Mouse (Mus musculus) myocyte (in vitro differentiated cells): ENCODE measurements around the gene Nup214. TPM values are rescaled to one million over a fixed set of nuclear protein-coding genes. Genes with fewer than 3 reads are reported as not detected.

Experiments used
- H3K27me3 ChIP-seq: one replicate; pipeline ENCODE4 v1.6.1; 2011; ENCODE audit not compliant: control insufficient read depth, insufficient read depth, insufficient read length
- H3K36me3 ChIP-seq: one replicate; pipeline ENCODE4 v1.6.1; 2011; ENCODE audit not compliant: control insufficient read depth, insufficient read depth
- H3K4me2 ChIP-seq: one replicate; pipeline ENCODE4 v1.6.1; 2011; ENCODE audit warnings: low read depth, control low read depth
- H3K4me3 ChIP-seq: one replicate; pipeline ENCODE4 v1.5.1; 2011; ENCODE audit warnings: mild to moderate bottlenecking, control low read depth, moderate library complexity
- H3K79me2 ChIP-seq: one replicate; pipeline ENCODE4 v1.6.1; 2011; ENCODE audit not compliant: control insufficient read depth, insufficient read depth
- H3ac ChIP-seq: one replicate; pipeline ENCODE4 v1.6.1; 2011; ENCODE audit not compliant: control insufficient read depth, insufficient read length
- CEBPB ChIP-seq: IDR thresholded peaks from 2 replicates; pipeline ENCODE4 v1.6.1; 2011; ENCODE audit warnings: mild to moderate bottlenecking, moderate library complexity; ENCODE audit not compliant: poor library complexity, insufficient read depth, severe bottlenecking
- E2F4 ChIP-seq: IDR thresholded peaks from one replicate; pipeline ENCODE4 v1.6.1; 2011; ENCODE audit warnings: mild to moderate bottlenecking, control low read depth, moderate library complexity; ENCODE audit not compliant: insufficient read depth
- MAX ChIP-seq: IDR thresholded peaks from one replicate; pipeline ENCODE4 v1.6.1; 2011; ENCODE audit warnings: low read depth, mild to moderate bottlenecking, control low read depth
- MYOD1 ChIP-seq, 3 experiments: IDR thresholded peaks; one replicate each; pipeline ENCODE4 v1.6.1; 2011; ENCODE audit warnings: control low read depth in 2 of 3, low read depth in 2 of 3, mild to moderate bottlenecking in 2 of 3, moderate library complexity in 1 of 3; ENCODE audit not compliant: insufficient read length in 2 of 3, control insufficient read depth in 1 of 3
- MYOG ChIP-seq, 3 experiments: IDR thresholded peaks; one replicate each; pipeline ENCODE4 v1.6.1; 2011; ENCODE audit warnings: control low read depth in 2 of 3, low read depth in 2 of 3, mild to moderate bottlenecking in 2 of 3; ENCODE audit not compliant: insufficient read length in 2 of 3, control insufficient read depth in 1 of 3, insufficient read depth in 1 of 3
- POLR2A ChIP-seq: IDR thresholded peaks from one replicate; pipeline ENCODE4 v1.6.1; 2011; ENCODE audit warnings: low read depth, mild to moderate bottlenecking, control low read depth, moderate library complexity; ENCODE audit not compliant: insufficient read length
- POLR2AphosphoS2 ChIP-seq: IDR thresholded peaks from one replicate; pipeline ENCODE4 v1.6.1; 2011; ENCODE audit warnings: low read depth, control low read depth; ENCODE audit not compliant: insufficient read length
- REST ChIP-seq: IDR thresholded peaks from one replicate; pipeline ENCODE4 v1.6.1; 2011; ENCODE audit warnings: mild to moderate bottlenecking, control low read depth, moderate library complexity; ENCODE audit not compliant: insufficient read depth, insufficient read length
- SRF ChIP-seq: IDR thresholded peaks from one replicate; pipeline ENCODE4 v1.6.1; 2011; ENCODE audit warnings: low read depth; ENCODE audit not compliant: control insufficient read depth, insufficient read length
- TCF12 ChIP-seq: IDR thresholded peaks from one replicate; pipeline ENCODE4 v1.6.1; 2011; ENCODE audit warnings: mild to moderate bottlenecking, control low read depth; ENCODE audit not compliant: poor library complexity, insufficient read depth, severe bottlenecking
- TCF3 ChIP-seq: IDR thresholded peaks from one replicate; pipeline ENCODE4 v1.6.1; 2011; ENCODE audit warnings: low read depth, control low read depth; ENCODE audit not compliant: insufficient read length
- USF1 ChIP-seq: IDR thresholded peaks from one replicate; pipeline ENCODE4 v1.6.1; 2011; ENCODE audit warnings: low read depth, mild to moderate bottlenecking, control low read depth, moderate library complexity
- polyA plus RNA-seq: library from polyadenylated mRNA; unstranded; fragments of >200 nt; fragmentation: generic; extraction: Trizol; gene quantifications from one replicate; pipeline ENCODE4 v1.2.1, GENCODE M21; 2012; ENCODE audit warnings: missing spikeins

Nup214 gene
- polyA plus RNA-seq, 1 experiment = 26.3 TPM

- Histone ChIP-seq H3K4me2 (peak overlapping the region; percentile 15), H3K27me3 (no peaks in the 10 kb centered on the region), H3K36me3 (no peaks in the 10 kb centered on the region), H3K79me2 (no peaks in the 10 kb centered on the region), H3ac (no peak overlapping the region), H3K4me3 (no peak overlapping the region)
- TF ChIP-seq MYOG (IDR thresholded peaks at IDR 0.05; ENCODE audit: control insufficient read depth in 1 of 3, insufficient read depth in 1 of 3, insufficient read length in 2 of 3, low read depth in 2 of 3) (peak in 1 of 3 experiments; percentile 52), CEBPB (no peak), POLR2AphosphoS2 (no peak), POLR2A (no peak), MYOD1 (IDR thresholded peaks at IDR 0.05; ENCODE audit: control insufficient read depth in 1 of 3, insufficient read length in 2 of 3, low read depth in 2 of 3) (peak in 2 of 3 experiments; percentile 54 to 69)
Measured at GRCm38 (mm10) chr2:31962501-31963224, 11.6 kb upstream of the Nup214 start.

- Histone ChIP-seq H3K4me2 (no peak overlapping the region), H3ac (no peak overlapping the region), H3K36me3 (no peaks in the 10 kb centered on the region), H3K79me2 (no peaks in the 10 kb centered on the region), H3K27me3 (no peaks in the 10 kb centered on the region), H3K4me3 (no peak overlapping the region)
- TF ChIP-seq MYOG (IDR thresholded peaks at IDR 0.05; ENCODE audit: control insufficient read depth in 1 of 3, insufficient read depth in 1 of 3, insufficient read length in 2 of 3, low read depth in 2 of 3) = no peak
- no peak for TF ChIP-seq SRF
- TF ChIP-seq TCF12 = no peak
- TF ChIP-seq E2F4 = no peak
- no peak for TF ChIP-seq POLR2AphosphoS2
- no peak for TF ChIP-seq MAX
- no peak for TF ChIP-seq MYOD1 (IDR thresholded peaks at IDR 0.05; ENCODE audit: control insufficient read depth in 1 of 3, insufficient read length in 2 of 3, low read depth in 2 of 3)
- no peak for TF ChIP-seq POLR2A
- no peak for TF ChIP-seq REST
- no peak for TF ChIP-seq USF1
- TF ChIP-seq TCF3 = no peak
- no peak for TF ChIP-seq CEBPB
Measured at GRCm38 (mm10) chr2:31963491-31963890, 10.7 kb upstream of the Nup214 start.

GRCm38 (mm10) chr2:31964191-31964590 lies 10.0 kb upstream of the Nup214 start:
- TF ChIP-seq MYOD1 (IDR thresholded peaks at IDR 0.05; ENCODE audit: control insufficient read depth in 1 of 3, insufficient read length in 2 of 3, low read depth in 2 of 3) (no peak), CEBPB (no peak), POLR2AphosphoS2 (no peak), USF1 (no peak), REST (no peak), TCF3 (no peak), POLR2A (no peak), TCF12 (no peak), E2F4 (no peak), SRF (no peak), MYOG (IDR thresholded peaks at IDR 0.05; ENCODE audit: control insufficient read depth in 1 of 3, insufficient read depth in 1 of 3, insufficient read length in 2 of 3, low read depth in 2 of 3) (no peak), MAX (no peak)
- no peak overlapping the region for H3K4me2 ChIP-seq
- no peaks in the 10 kb centered on the region for H3K27me3 ChIP-seq
- no peak overlapping the region for H3K4me3 ChIP-seq
- no peaks in the 10 kb centered on the region for H3K79me2 ChIP-seq
- no peak overlapping the region for H3ac ChIP-seq
- no peaks in the 10 kb centered on the region for H3K36me3 ChIP-seq

- H3K4me2 ChIP-seq = no peak overlapping the region
- no peaks in the 10 kb centered on the region for H3K36me3 ChIP-seq
- H3K79me2 ChIP-seq = no peaks in the 10 kb centered on the region
- H3ac ChIP-seq = no peak overlapping the region
- H3K4me3 ChIP-seq = no peak overlapping the region
- no peaks in the 10 kb centered on the region for H3K27me3 ChIP-seq
- TF ChIP-seq E2F4 = no peak
- no peak for TF ChIP-seq MYOD1 (IDR thresholded peaks at IDR 0.05; ENCODE audit: control insufficient read depth in 1 of 3, insufficient read length in 2 of 3, low read depth in 2 of 3)
- TF ChIP-seq MAX = no peak
- no peak for TF ChIP-seq POLR2AphosphoS2
- TF ChIP-seq TCF3 = no peak
- TF ChIP-seq CEBPB = no peak
- TF ChIP-seq REST = no peak
Measured at GRCm38 (mm10) chr2:31965110-31965509, 9.1 kb upstream of the Nup214 start.

- TF ChIP-seq POLR2AphosphoS2 (no peak), CEBPB (no peak), POLR2A (no peak), TCF12 (no peak), REST (no peak), MAX (no peak), MYOG (IDR thresholded peaks at IDR 0.05; ENCODE audit: control insufficient read depth in 1 of 3, insufficient read depth in 1 of 3, insufficient read length in 2 of 3, low read depth in 2 of 3) (no peak), MYOD1 (IDR thresholded peaks at IDR 0.05; ENCODE audit: control insufficient read depth in 1 of 3, insufficient read length in 2 of 3, low read depth in 2 of 3) (no peak), USF1 (no peak), E2F4 (no peak), SRF (no peak), TCF3 (no peak)
- Histone ChIP-seq H3K27me3 (no peaks in the 10 kb centered on the region), H3K36me3 (no peaks in the 10 kb centered on the region), H3K4me2 (no peak overlapping the region), H3ac (no peak overlapping the region), H3K79me2 (no peaks in the 10 kb centered on the region), H3K4me3 (no peak overlapping the region)
Measured at GRCm38 (mm10) chr2:31966801-31967200, 7.4 kb upstream of the Nup214 start.
